Mouse (Mus musculus) G1E (cell line): ENCODE data around the gene March6.

Experiments
- CTCF ChIP-seq: IDR thresholded peaks from 2 replicates; pipeline ENCODE4 v1.5.1; 2012; ENCODE audit warnings: low read depth, low read length, inconsistent platforms, mixed read lengths
- GATA1 ChIP-seq: IDR thresholded peaks from 2 replicates; pipeline ENCODE4 v1.6.1; 2012; ENCODE audit warnings: borderline replicate concordance, low read length, inconsistent platforms, mixed read lengths
- GATA2 ChIP-seq: IDR thresholded peaks from 2 replicates; pipeline ENCODE4 v1.6.1; 2012; ENCODE audit warnings: low read depth, low read length, inconsistent platforms, borderline replicate concordance
- POLR2AphosphoS5 ChIP-seq: IDR thresholded peaks from 2 replicates; pipeline ENCODE4 v1.6.1; 2012; ENCODE audit warnings: low read depth, low read length, inconsistent platforms; ENCODE audit not compliant: insufficient replicate concordance
- TAL1 ChIP-seq: conservative IDR thresholded peaks from 2 replicates; pipeline ENCODE4 v1.6.1; 2012; ENCODE audit warnings: low read depth, low read length, inconsistent platforms, mixed read lengths

DNA sequence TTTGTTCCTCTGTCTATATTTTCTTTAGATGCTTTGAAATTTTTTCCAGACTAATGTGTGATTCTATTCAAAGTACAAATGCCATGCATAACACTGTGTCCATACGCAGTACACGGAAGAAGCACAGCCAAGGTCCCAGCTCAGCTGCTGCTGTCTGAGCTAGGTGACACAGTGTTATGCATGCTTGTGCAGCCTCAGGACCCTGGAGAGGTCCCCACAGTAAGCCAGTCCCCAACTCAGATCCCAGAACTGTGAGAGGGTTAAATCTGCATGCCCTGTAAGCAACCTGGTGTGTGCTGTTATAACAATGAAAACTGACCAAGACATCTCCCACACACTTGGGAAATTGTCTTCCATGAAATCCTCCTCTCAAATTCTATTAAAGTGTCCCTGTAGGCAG lies 100.8 kb downstream of the March6 start:
- TF ChIP-seq CTCF = no peak
- TF ChIP-seq GATA1 = no peak
- no peak for TF ChIP-seq GATA2
- no peak for TF ChIP-seq TAL1
- no peak for TF ChIP-seq POLR2AphosphoS5
